In genomic region chr10:84658088-84658848, GRCm38 (mm10) we compare ENCODE assay signal across 10 mouse cellular contexts. TPM values are rescaled to one million over a fixed set of nuclear protein-coding genes. Genes with fewer than 3 reads are reported as not detected.
DNase-seq lines count a peak whose midpoint lies in the region; ATAC-seq and TF ChIP-seq lines count a peak whose summit lies in the region.
"Had no signal": no experiment of that assay in that cellular context is flagged by ENCODE, and none has a peak within 500 bp of the region (broad histone marks: within the 10 kb centered on the region; RNA-seq: fewer than 3 reads in every experiment).

No protein-coding gene starts in this region.

- intact Hi-C loops in heart, postnatal 25 days (cut with DNase I), result loop anchor here (5.0 kb wide), 1 partner anchor 59 kb away; no protein-coding TSS in a partner anchor
- intact Hi-C loops in left cerebral cortex, postnatal 14 days (cut with DNase I), result no loop called here

- peak overlapping the region; percentile 46 for H3K27ac ChIP-seq in heart, postnatal 0 days (ENCODE audit: low read depth)
- H3K27ac ChIP-seq in forebrain, embryonic 11.5 days (ENCODE audit: low read depth, low read length), result peak overlapping the region; percentile 59
- H3K27ac ChIP-seq in midbrain, embryonic 13.5 days, result peak overlapping the region; percentile 62; the same call in 1 of the 2 replicates
- no peak overlapping the region for H3K27ac ChIP-seq in cerebellum, adult 2 months (ENCODE audit: insufficient read depth, low read length)
- H3K27ac ChIP-seq: embryonic facial prominence, embryonic 15.5 days; liver, embryonic 14.5 days had no signal

- no peak for DNase-seq in heart, postnatal 0 days (ENCODE audit: low spot score)
- DNase-seq in heart, postnatal 25 days (ENCODE audit: low spot score), result no peak
- DNase-seq in 416B (ENCODE audit: low read depth), result peak; percentile 81
- peak; percentile 68 for DNase-seq in forebrain, embryonic 11.5 days (ENCODE audit: low spot score)
- no peak for DNase-seq in left cerebral cortex, adult 11 months (ENCODE audit: low spot score)
- no peak for DNase-seq in left cerebral cortex, postnatal 14 days (ENCODE audit: low spot score in 2 of 2)
- no peak for DNase-seq in cerebellum, adult 2 months

- peaks cover 12% of the 10 kb centered on the region for H3K4me1 ChIP-seq in heart, postnatal 0 days (ENCODE audit: control insufficient read depth, insufficient read depth)
- peaks cover 16% of the 10 kb centered on the region; the same call in 1 of the 2 replicates for H3K4me1 ChIP-seq in forebrain, embryonic 11.5 days (replicated peaks; ENCODE audit: control insufficient read depth, insufficient read depth, low read length)
- H3K4me1 ChIP-seq in midbrain, embryonic 13.5 days (replicated peaks), result peaks cover 25% of the 10 kb centered on the region
- no peaks in the 10 kb centered on the region for H3K4me1 ChIP-seq in cerebellum, adult 2 months (ENCODE audit: control insufficient read depth, insufficient read depth, low read length)
- H3K4me1 ChIP-seq: embryonic facial prominence, embryonic 15.5 days had no signal

- TF ChIP-seq EP300 in heart, postnatal 0 days (IDR thresholded peaks at IDR 0.05; ENCODE audit: low read depth), result no peak

- H3K4me3 ChIP-seq in heart, postnatal 0 days (ENCODE audit: low read depth, low read length), result no peak overlapping the region
- H3K4me3 ChIP-seq in forebrain, embryonic 11.5 days (ENCODE audit: low read depth, low read length), result no peak overlapping the region
- no peak overlapping the region for H3K4me3 ChIP-seq in midbrain, embryonic 13.5 days (replicated peaks)
- H3K4me3 ChIP-seq in cerebellum, adult 2 months (replicated peaks; ENCODE audit: insufficient read depth, low read depth, low read length), result no peak overlapping the region
- H3K4me3 ChIP-seq: embryonic facial prominence, embryonic 15.5 days had no signal

- no peak overlapping the region for H3K4me2 ChIP-seq in heart, postnatal 0 days (ENCODE audit: low read depth, low read length)
- H3K4me2 ChIP-seq in forebrain, embryonic 11.5 days (ENCODE audit: low read depth, low read length, severe bottlenecking), result peak overlapping the region; percentile 18; the same call in 1 of the 2 replicates
- no peak overlapping the region for H3K4me2 ChIP-seq in midbrain, embryonic 13.5 days (replicated peaks)
- H3K4me2 ChIP-seq: embryonic facial prominence, embryonic 15.5 days had no signal

- H3K36me3 ChIP-seq in heart, postnatal 0 days (replicated peaks; ENCODE audit: control insufficient read depth, insufficient read depth, low read length), result peaks cover 16% of the 10 kb centered on the region
- no peaks in the 10 kb centered on the region for H3K36me3 ChIP-seq in forebrain, embryonic 11.5 days (ENCODE audit: control insufficient read depth, insufficient read depth, low read length)
- peaks cover 13% of the 10 kb centered on the region for H3K36me3 ChIP-seq in midbrain, embryonic 13.5 days

- no peaks in the 10 kb centered on the region for H3K9me3 ChIP-seq in heart, postnatal 0 days (replicated peaks; ENCODE audit: control insufficient read depth, low read length)
- H3K9me3 ChIP-seq in forebrain, embryonic 11.5 days (ENCODE audit: control insufficient read depth, low read length), result no peaks in the 10 kb centered on the region
- no peaks in the 10 kb centered on the region for H3K9me3 ChIP-seq in midbrain, embryonic 13.5 days
- H3K9me3 ChIP-seq: embryonic facial prominence, embryonic 15.5 days had no signal

- TF ChIP-seq CTCF in heart, postnatal 0 days (IDR thresholded peaks at IDR 0.05; ENCODE audit: low read depth), result no peak
- TF ChIP-seq CTCF in cerebellum, adult 2 months (IDR thresholded peaks at IDR 0.05; ENCODE audit: borderline replicate concordance, insufficient read depth, low read depth, low read length), result no peak

- H3K27me3 ChIP-seq in heart, postnatal 0 days (ENCODE audit: control insufficient read depth, insufficient read depth, low read length), result no peaks in the 10 kb centered on the region
- H3K27me3 ChIP-seq in forebrain, embryonic 11.5 days (ENCODE audit: control insufficient read depth, insufficient read depth, low read length), result no peaks in the 10 kb centered on the region
- no peaks in the 10 kb centered on the region for H3K27me3 ChIP-seq in midbrain, embryonic 13.5 days
- no peaks in the 10 kb centered on the region for H3K27me3 ChIP-seq in cerebellum, adult 2 months (ENCODE audit: control insufficient read depth, insufficient read depth, low read length)
- H3K27me3 ChIP-seq: embryonic facial prominence, embryonic 15.5 days had no signal

- ATAC-seq in heart, postnatal 0 days (ENCODE audit: insufficient read depth, low read depth), result no peak
- peak; percentile 71; the same call in 1 of the 2 replicates for ATAC-seq in forebrain, embryonic 11.5 days (replicated peaks; ENCODE audit: low FRiP score)
- ATAC-seq in midbrain, embryonic 13.5 days, result 0 out of 2 replicates have a peak, but pooled peaks have one; percentile 48

- H3K9ac ChIP-seq in heart, postnatal 0 days (replicated peaks; ENCODE audit: low read depth, low read length), result no peak overlapping the region
- peak overlapping the region; percentile 17; the same call in 1 of the 2 replicates for H3K9ac ChIP-seq in forebrain, embryonic 11.5 days (ENCODE audit: low read length)
- 0 out of 2 replicates have a peak overlapping the region, but pooled peaks have one; percentile 12 for H3K9ac ChIP-seq in midbrain, embryonic 13.5 days (replicated peaks)
- H3K9ac ChIP-seq: embryonic facial prominence, embryonic 15.5 days; liver, embryonic 14.5 days had no signal

- no peak for TF ChIP-seq POLR2A in cerebellum, adult 2 months (IDR thresholded peaks at IDR 0.05; ENCODE audit: borderline replicate concordance, insufficient read depth, low read length)

- WGBS in heart, postnatal 0 days, result 69% methylated on average over 18 of the region's 18 CpGs
- 12% methylated on average over 18 of the region's 18 CpGs for WGBS in forebrain, embryonic 11.5 days
- WGBS in midbrain, embryonic 13.5 days, result 16% methylated on average over 18 of the region's 18 CpGs
- 65% methylated on average over 18 of the region's 18 CpGs for WGBS in cerebellum, adult 2 months

RNA-seq across cellular contexts. Expression of gene Polr3b, which starts 36.2 kb away (rescaled TPM):
- total RNA-seq in heart, postnatal 0 days (2014; rRNA removed; ENCODE audit: low replicate concordance), result 7.7 and 8.2 TPM in 2 replicates
- 4.8 and 5.2 TPM in 2 replicates for polyA plus RNA-seq in heart, postnatal 0 days (2015; fragmentation: Nextera tagmentation; extraction: Ambion mirVana)
- total RNA-seq in heart, postnatal 25 days (2021), result 10 to 100 TPM; 11.7 to 12.7 TPM
- 16.9 TPM in 2 replicates for polyA plus RNA-seq in forebrain, embryonic 11.5 days (2014; fragmentation: Nextera tagmentation; extraction: Ambion mirVana)
- polyA plus RNA-seq in midbrain, embryonic 13.5 days (2015; fragmentation: Nextera tagmentation; extraction: Ambion mirVana), result 17.2 and 18.6 TPM in 2 replicates
- 10 to 100 TPM; 15.0 to 15.8 TPM for total RNA-seq in left cerebral cortex, postnatal 14 days (2021)
- 9.7 and 10.1 TPM in 2 replicates for polyA plus RNA-seq in cerebellum, adult 2 months (2012; rRNA removed)

Comparison
In these comparisons a context has a peak if more than half of its experiments do, and no peak if none do; other contexts are left out.
1. DNase-seq: peak in 416B (single experiment) and forebrain, embryonic 11.5 days (single experiment); none in heart, postnatal 0 days (single experiment), heart, postnatal 25 days (single experiment), left cerebral cortex, adult 11 months (single experiment), left cerebral cortex, postnatal 14 days (0 of 2) and cerebellum, adult 2 months (0 of 2).